Mouse (Mus musculus) MEL-GATA-1-ER (cell line): ENCODE results near the gene Hagh.

ENCODE experiments used
- DNase-seq: peaks from one replicate; pipeline ENCODE4 v3.0.0-alpha.2; 2012; ENCODE audit warnings: low read depth; ENCODE audit errors: extremely low read depth

The Hagh gene

GRCm38 (mm10) chr17:24886134-24886931 lies 46.4 kb downstream of the Hagh start, which contains the start of the genes Nubp2 and Spsb3:
Gene Nubp2 (minus strand): TSS chr17:24886349.
Gene Spsb3 (plus strand): TSS chr17:24886643.
- DNase-seq: peak; percentile 100

- DNase-seq: no peak
Observed at GRCm38 (mm10) chr17:24886932-24887271, 47.0 kb downstream of the Hagh start.

GRCm38 (mm10) chr17:24887291-24888080 lies 47.5 kb downstream of the Hagh start:
- DNase-seq: no peak

GRCm38 (mm10) chr17:24888862-24889261 lies 48.9 kb downstream of the Hagh start:
- DNase-seq: no peak

GRCm38 (mm10) chr17:24890151-24891092 lies 50.5 kb downstream of the Hagh start:
- DNase-seq: no peak

GRCm38 (mm10) chr17:24891321-24891720 lies 51.4 kb downstream of the Hagh start:
- DNase-seq: no peak

GRCm38 (mm10) chr17:24892785-24893184 lies 52.8 kb downstream of the Hagh start:
- no peak for DNase-seq

- DNase-seq: no peak
Observed at GRCm38 (mm10) chr17:24893276-24893675, 53.3 kb downstream of the Hagh start.

- no peak for DNase-seq
Observed at GRCm38 (mm10) chr17:24894061-24894994, 54.4 kb downstream of the Hagh start.

- DNase-seq: peak; percentile 81
Observed at GRCm38 (mm10) chr17:24894995-24895547, 55.1 kb downstream of the Hagh start, which contains the start of the genes Eme2 and Mrps34. Gene Eme2 (minus strand): TSS chr17:24895087. Gene Mrps34 (plus strand): TSS chr17:24895116.

- DNase-seq: no peak
Observed at GRCm38 (mm10) chr17:24895571-24896240, 55.8 kb downstream of the Hagh start.

GRCm38 (mm10) chr17:24896241-24896992 lies 56.5 kb downstream of the Hagh start, which contains the start of gene Nme3:
Gene Nme3 (plus strand): TSS chr17:24896500.
- DNase-seq: no peak

GRCm38 (mm10) chr17:24896993-24897269 lies 57.0 kb downstream of the Hagh start:
- no peak for DNase-seq

- DNase-seq: no peak
Observed at GRCm38 (mm10) chr17:24897600-24897999, 57.7 kb downstream of the Hagh start.

- no peak for DNase-seq
Observed at GRCm38 (mm10) chr17:24898041-24898854, 58.3 kb downstream of the Hagh start.

GRCm38 (mm10) chr17:24899153-24899552 lies 59.2 kb downstream of the Hagh start:
- no peak for DNase-seq

GRCm38 (mm10) chr17:24900014-24900413 lies 60.1 kb downstream of the Hagh start:
- DNase-seq: no peak

GRCm38 (mm10) chr17:24902124-24902523 lies 62.2 kb downstream of the Hagh start:
- no peak for DNase-seq
